In the genomic region with DNA sequence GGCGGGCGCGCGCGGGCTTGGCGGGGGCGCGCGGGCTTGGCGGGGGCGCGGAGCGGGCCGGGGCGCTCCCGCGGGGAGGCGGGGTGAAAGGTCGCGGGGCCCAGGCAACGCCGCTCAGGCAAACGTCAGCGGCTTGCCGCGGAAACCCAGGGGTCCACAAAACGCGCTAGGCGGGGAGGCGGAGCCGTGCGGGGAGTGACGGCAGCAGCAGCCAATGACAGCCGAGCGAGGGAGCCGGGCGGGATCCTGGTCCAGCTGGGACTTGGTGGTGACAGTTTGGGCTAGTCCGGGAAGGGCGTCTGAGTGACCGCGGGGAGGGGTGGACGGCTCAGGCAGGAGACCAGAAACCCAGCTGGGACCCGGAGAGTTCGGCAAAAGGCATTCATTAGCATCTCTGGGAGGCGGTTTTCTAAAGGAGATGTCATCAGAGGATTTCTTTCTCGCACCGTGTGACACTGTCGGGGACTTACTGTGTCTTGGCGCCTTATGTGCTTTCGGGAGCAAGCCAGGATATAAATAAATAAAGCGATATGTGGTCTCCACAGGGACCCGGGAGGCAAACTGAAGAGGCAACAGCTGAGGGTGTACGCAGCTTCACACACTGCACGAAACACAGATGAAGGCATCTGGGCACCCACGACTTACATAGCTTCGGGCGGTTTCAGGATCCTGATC, we compare ENCODE assay signal across 9 mouse cellular contexts. TPM values are rescaled to one million over a fixed set of nuclear protein-coding genes. Genes with fewer than 3 reads are reported as not detected.
DNase-seq lines count a peak whose midpoint lies in the region; ATAC-seq and TF ChIP-seq lines count a peak whose summit lies in the region.
"Had no signal": no experiment of that assay in that cellular context is flagged by ENCODE, and none has a peak within 500 bp of the region (broad histone marks: within the 10 kb centered on the region; RNA-seq: fewer than 3 reads in every experiment).

No protein-coding gene starts in this region.

- H3K9me3 ChIP-seq in heart, embryonic 13.5 days: no peaks in the 10 kb centered on the region

- WGBS in heart, embryonic 13.5 days: under 1% methylated on average over 52 of the region's 57 CpGs
- WGBS in liver, adult 2 months: 1% methylated on average over 50 of the region's 57 CpGs

- H3K36me3 ChIP-seq in heart, embryonic 13.5 days: no peaks in the 10 kb centered on the region
- no peaks in the 10 kb centered on the region for H3K36me3 ChIP-seq in liver, adult 2 months (ENCODE audit: control insufficient read depth, insufficient read depth, low read length)

- H3K79me2 ChIP-seq in liver, adult 2 months (ENCODE audit: control insufficient read depth, insufficient read depth, low read length): no peaks in the 10 kb centered on the region

- peak; percentile 57 for DNase-seq in 3T3-L1 (ENCODE audit: low read depth, low spot score)
- DNase-seq in brain, embryonic 14.5 days (ENCODE audit: low read depth): peak; percentile 98
- peak; percentile 93 for DNase-seq in kidney, postnatal 10 days
- DNase-seq in liver, adult 2 months (ENCODE audit: extremely low read depth, low read depth, low spot score): peak; percentile 50
- DNase-seq in neural tube, embryonic 10.5 days (ENCODE audit: extremely low spot score, low spot score): peak; percentile 95
- peak; percentile 88 for DNase-seq in telencephalon, adult 2 months (ENCODE audit: low read depth, low spot score)

- peak overlapping the region; percentile 57 for H3K4me3 ChIP-seq in embryonic fibroblast, embryonic 13.5 days (ENCODE audit: insufficient read depth, low read length)
- peak overlapping the region; percentile 87 for H3K4me3 ChIP-seq in heart, embryonic 13.5 days
- H3K4me3 ChIP-seq in liver, adult 2 months (ENCODE audit: insufficient read depth, low read depth, low read length): peak overlapping the region; percentile 51

- no peak for TF ChIP-seq POLR2A in brain, embryonic 14.5 days (IDR thresholded peaks at IDR 0.05; ENCODE audit: borderline replicate concordance, extremely low read depth, insufficient read depth, insufficient read length, poor library complexity, severe bottlenecking)
- peak; percentile 31; the same call in 1 of the 2 replicates for TF ChIP-seq POLR2A in embryonic fibroblast, embryonic 13.5 days (IDR thresholded peaks at IDR 0.05; ENCODE audit: low read depth, low read length)
- no peak for TF ChIP-seq POLR2A in liver, adult 2 months (IDR thresholded peaks at IDR 0.05; ENCODE audit: extremely low read depth, insufficient read depth, low read length)

- no peak for TF ChIP-seq CTCF in brain, embryonic 14.5 days (IDR thresholded peaks at IDR 0.05; ENCODE audit: borderline replicate concordance, extremely low read depth, insufficient read depth, insufficient read length)
- no peak for TF ChIP-seq CTCF in embryonic fibroblast, embryonic 13.5 days (IDR thresholded peaks at IDR 0.05; ENCODE audit: borderline replicate concordance, insufficient read depth, low read length)
- TF ChIP-seq CTCF in liver, adult 2 months (IDR thresholded peaks at IDR 0.05; ENCODE audit: low read depth, low read length): no peak

- no peaks in the 10 kb centered on the region for H3K27me3 ChIP-seq in heart, embryonic 13.5 days (replicated peaks)
- H3K27me3 ChIP-seq in liver, adult 2 months (ENCODE audit: control insufficient read depth, insufficient read depth, low read length): peaks cover 8% of the 10 kb centered on the region; the same call in 1 of the 2 replicates
- H3K27me3 ChIP-seq: CH12.LX had no signal

- H3K9ac ChIP-seq in heart, embryonic 13.5 days: peak overlapping the region; percentile 89
- no peak overlapping the region; the same call in 1 of the 2 replicates for H3K9ac ChIP-seq in liver, adult 2 months (ENCODE audit: low read depth, low read length)

- H3K4me1 ChIP-seq in embryonic fibroblast, embryonic 13.5 days (ENCODE audit: control insufficient read depth, insufficient read depth, low read length): no peaks in the 10 kb centered on the region; the same call in 1 of the 2 replicates
- H3K4me1 ChIP-seq in heart, embryonic 13.5 days: peaks cover 5% of the 10 kb centered on the region
- H3K4me1 ChIP-seq in liver, adult 2 months (ENCODE audit: control insufficient read depth, insufficient read depth, low read length): peaks cover 2% of the 10 kb centered on the region; the same call in 1 of the 2 replicates

- peak; percentile 92 for ATAC-seq in heart, embryonic 13.5 days (ENCODE audit: extremely low read depth, insufficient number of reproducible peaks, low FRiP score, low TSS enrichment)

- H3K27ac ChIP-seq in embryonic fibroblast, embryonic 13.5 days (ENCODE audit: insufficient read depth, low read length): no peak overlapping the region
- H3K27ac ChIP-seq in heart, embryonic 13.5 days (replicated peaks): peak overlapping the region; percentile 79
- no peak overlapping the region for H3K27ac ChIP-seq in liver, adult 2 months (replicated peaks; ENCODE audit: insufficient read depth, low read depth, low read length)

- H3K4me2 ChIP-seq in heart, embryonic 13.5 days: peak overlapping the region; percentile 92

RNA-seq across cellular contexts. Expression of a gene that starts 0.8 kb away (rescaled TPM):
- polyA plus RNA-seq in brain, embryonic 14.5 days (2012; rRNA removed): 76.7 and 112 TPM in 2 replicates
- polyA plus RNA-seq in embryonic fibroblast, embryonic 13.5 days (2011; ENCODE audit: insufficient read length, low read depth, missing spikeins): 3.5 and 5.9 TPM in 2 replicates
- 1.2 TPM in 2 replicates for polyA plus RNA-seq in heart, embryonic 13.5 days (2015; fragmentation: Nextera tagmentation; extraction: Ambion mirVana)
- not detected in 2 replicates for total RNA-seq in liver, adult 2 months (2014; rRNA removed)
- polyA plus RNA-seq in liver, adult 2 months (2012; rRNA removed): not detected in 2 replicates
- total RNA-seq: CH12.LX had no signal

Comparison
In these comparisons a context has a peak if more than half of its experiments do, and no peak if none do; other contexts are left out.
1. RNA of a gene that starts 0.8 kb away (polyA plus RNA-seq): 76.7 to 112 TPM in brain, embryonic 14.5 days; 3.5 to 5.9 TPM in embryonic fibroblast, embryonic 13.5 days, 1.2 TPM in heart, embryonic 13.5 days and not detected in liver, adult 2 months; every median in the first group is over 10 times any median in the second.
2. Peak in every context shown above with its lines, with median percentiles within 50 percentile points of each other: DNase-seq and H3K4me3 ChIP-seq.